Mouse (Mus musculus) midbrain, embryonic 15.5 days (tissue): ENCODE measurements at regions not wholly inside any gene's neighbourhood (a gene's known extent, or its start where the extent isn't known, plus 50 kb on each side); places are given as distances from the start of the nearest gene placed in this dataset.

Source experiments
- ATAC-seq: fragments of 200-750 bp; cut with Nextera tagmentation; replicated peaks from 2 replicates; pipeline ENCODE4 v1.8.0; 2017; ENCODE audit warnings: moderate TSS enrichment
- H3K27ac ChIP-seq: fragments of 300-500 bp; sonication (generic); 2 replicates; pipeline ENCODE4 v1.5.1; 2015; ENCODE audit warnings: mild to moderate bottlenecking, inconsistent platforms
- H3K27me3 ChIP-seq: fragments of 300-500 bp; sonication (generic); replicated peaks from 2 replicates; pipeline ENCODE4 v1.6.1; 2015; ENCODE audit warnings: inconsistent platforms
- H3K36me3 ChIP-seq: fragments of 300-500 bp; sonication (generic); replicated peaks from 2 replicates; pipeline ENCODE4 v1.6.1; 2015; ENCODE audit warnings: inconsistent platforms
- H3K4me1 ChIP-seq: fragments of 300-500 bp; sonication (generic); 2 replicates; pipeline ENCODE4 v1.6.1; 2015; ENCODE audit warnings: inconsistent platforms
- H3K4me2 ChIP-seq: fragments of 300-500 bp; sonication (generic); 2 replicates; pipeline ENCODE4 v1.6.1; 2015; ENCODE audit warnings: inconsistent platforms, mild to moderate bottlenecking, moderate library complexity
- H3K4me3 ChIP-seq: fragments of 300-500 bp; sonication (generic); 2 replicates; pipeline ENCODE4 v1.5.1; 2015; ENCODE audit warnings: mild to moderate bottlenecking, inconsistent platforms
- H3K9ac ChIP-seq: fragments of 300-500 bp; sonication (generic); 2 replicates; pipeline ENCODE4 v1.6.1; 2015; ENCODE audit warnings: mild to moderate bottlenecking, inconsistent platforms
- H3K9me3 ChIP-seq: fragments of 300-500 bp; sonication (generic); 2 replicates; pipeline ENCODE4 v1.6.1; 2016; ENCODE audit warnings: inconsistent platforms
- WGBS: fragments of 180-500 bp; shearing (Covaris S2); methylation state at CpG from one replicate; pipeline ENCODE4 v1.1.7; 2015; ENCODE audit warnings: mixed read lengths; 5-methylcytosine and 5-hydroxymethylcytosine counted together

DNA sequence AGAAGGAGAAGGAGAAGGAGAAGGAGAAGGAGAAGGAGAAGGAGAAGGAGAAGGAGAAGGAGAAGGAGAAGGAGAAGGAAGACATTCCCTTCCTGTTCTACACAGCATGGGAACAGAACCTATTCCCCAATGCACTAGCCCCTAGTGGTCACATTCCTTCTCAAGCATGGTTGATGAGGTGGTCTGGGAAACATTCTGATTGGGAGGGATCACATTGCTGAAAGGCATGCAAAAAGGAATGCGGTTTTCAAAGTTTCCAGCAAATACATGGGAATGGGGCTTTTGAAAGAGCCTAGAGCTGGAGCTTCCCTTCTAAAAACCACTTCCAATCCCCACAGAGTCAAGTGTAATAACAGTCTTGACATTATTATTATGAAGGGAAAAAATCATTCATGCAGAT, 197.5 kb downstream of the Efcab1 start:
- Histone ChIP-seq H3K9me3 (no peaks in the 10 kb centered on the region), H3K4me3 (no peak overlapping the region), H3K4me2 (no peak overlapping the region), H3K27me3 (no peaks in the 10 kb centered on the region), H3K36me3 (no peaks in the 10 kb centered on the region), H3K4me1 (no peaks in the 10 kb centered on the region), H3K9ac (no peak overlapping the region), H3K27ac (no peak overlapping the region)
- 61% methylated on average over 1 of the region's 1 CpGs for WGBS
- no peak for ATAC-seq

DNA sequence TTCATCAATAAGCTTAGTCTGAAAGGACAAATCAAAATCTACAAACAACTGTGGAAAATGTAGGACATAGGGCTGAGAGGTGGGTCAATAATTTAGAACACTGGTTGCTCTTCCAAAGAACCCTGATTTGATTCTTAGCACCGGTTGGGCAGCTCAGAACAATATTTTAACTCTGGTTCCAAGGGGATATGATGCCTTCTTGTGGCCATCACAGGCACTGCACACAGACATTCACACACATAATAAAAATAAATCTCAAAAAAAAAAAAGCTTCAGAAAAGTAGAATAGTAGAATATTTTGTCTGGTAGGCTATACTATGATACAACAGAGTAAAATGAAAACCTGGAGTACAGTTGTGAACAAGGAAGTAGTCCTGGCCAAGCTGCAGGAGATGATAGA, 200.8 kb downstream of the Efcab1 start:
- H3K27me3 ChIP-seq: no peaks in the 10 kb centered on the region
- no peak for ATAC-seq
- WGBS: 84% methylated on average over 1 of the region's 1 CpGs

DNA sequence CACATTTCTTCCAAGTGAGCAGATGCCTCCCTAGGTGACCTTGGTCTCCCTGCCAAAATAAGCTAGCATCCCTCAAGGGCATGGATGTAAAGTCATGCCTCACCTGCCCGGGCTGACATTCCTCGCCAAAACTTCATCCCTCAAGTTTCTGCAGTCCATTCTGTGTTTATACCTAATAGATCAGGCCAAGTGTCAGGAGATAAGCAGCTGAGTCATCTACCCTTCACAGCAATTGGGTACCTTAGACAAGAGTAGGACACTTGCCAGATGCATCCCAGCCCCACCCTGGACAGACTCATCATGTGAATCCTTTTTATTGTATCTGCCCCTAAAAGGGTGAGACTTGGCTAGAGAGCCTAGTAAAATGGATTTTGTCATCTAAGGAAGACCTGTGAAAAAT, 204.1 kb upstream of the Gm21897 start:
- no peak overlapping the region for H3K4me3 ChIP-seq
- no peak overlapping the region for H3K4me2 ChIP-seq
- WGBS: 76% methylated on average over 2 of the region's 2 CpGs
- H3K4me1 ChIP-seq: no peaks in the 10 kb centered on the region
- H3K9me3 ChIP-seq: no peaks in the 10 kb centered on the region
- H3K27me3 ChIP-seq: no peaks in the 10 kb centered on the region
- H3K36me3 ChIP-seq: no peaks in the 10 kb centered on the region
- no peak for ATAC-seq
- no peak overlapping the region for H3K27ac ChIP-seq
- no peak overlapping the region for H3K9ac ChIP-seq

More for the DNA sequence above, 200.8 kb downstream of the Efcab1 start:
- Histone ChIP-seq H3K4me3 (no peak overlapping the region), H3K9me3 (no peaks in the 10 kb centered on the region), H3K9ac (no peak overlapping the region), H3K36me3 (no peaks in the 10 kb centered on the region), H3K4me2 (no peak overlapping the region), H3K27ac (no peak overlapping the region), H3K4me1 (no peaks in the 10 kb centered on the region)

DNA sequence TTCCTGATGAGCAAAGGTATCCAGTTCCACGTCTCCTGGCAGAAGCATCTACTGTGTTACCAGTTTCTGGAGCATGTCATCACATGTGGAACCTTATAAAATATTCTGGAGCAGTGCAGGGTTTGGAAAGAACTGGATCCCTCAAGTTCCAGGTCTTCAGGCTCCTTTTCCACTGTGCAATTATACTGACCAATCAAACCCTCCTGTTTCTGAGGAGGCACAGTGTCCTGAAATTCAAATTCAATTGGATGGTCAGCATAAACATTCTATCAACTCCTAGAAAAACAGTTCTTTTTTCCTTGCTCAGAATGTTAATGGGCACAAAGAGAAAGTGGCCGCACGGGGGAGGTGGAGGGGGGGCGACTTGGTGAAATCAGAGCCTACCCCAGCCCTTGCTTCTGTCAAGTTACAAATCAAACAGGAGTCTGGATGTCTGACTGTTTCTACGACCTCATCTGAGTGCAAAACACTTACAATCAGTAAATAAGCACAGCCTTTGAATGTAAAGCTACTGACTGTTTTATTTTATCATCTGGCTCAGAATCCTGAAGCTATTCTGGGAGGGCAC, 203.2 kb upstream of the Gm21897 start:
- Histone ChIP-seq H3K4me2 (no peak overlapping the region), H3K27ac (no peak overlapping the region), H3K27me3 (no peaks in the 10 kb centered on the region), H3K4me1 (no peaks in the 10 kb centered on the region), H3K36me3 (no peaks in the 10 kb centered on the region), H3K9me3 (no peaks in the 10 kb centered on the region), H3K4me3 (no peak overlapping the region), H3K9ac (no peak overlapping the region)
- WGBS: 61% methylated on average over 5 of the region's 5 CpGs
- ATAC-seq: no peak

DNA sequence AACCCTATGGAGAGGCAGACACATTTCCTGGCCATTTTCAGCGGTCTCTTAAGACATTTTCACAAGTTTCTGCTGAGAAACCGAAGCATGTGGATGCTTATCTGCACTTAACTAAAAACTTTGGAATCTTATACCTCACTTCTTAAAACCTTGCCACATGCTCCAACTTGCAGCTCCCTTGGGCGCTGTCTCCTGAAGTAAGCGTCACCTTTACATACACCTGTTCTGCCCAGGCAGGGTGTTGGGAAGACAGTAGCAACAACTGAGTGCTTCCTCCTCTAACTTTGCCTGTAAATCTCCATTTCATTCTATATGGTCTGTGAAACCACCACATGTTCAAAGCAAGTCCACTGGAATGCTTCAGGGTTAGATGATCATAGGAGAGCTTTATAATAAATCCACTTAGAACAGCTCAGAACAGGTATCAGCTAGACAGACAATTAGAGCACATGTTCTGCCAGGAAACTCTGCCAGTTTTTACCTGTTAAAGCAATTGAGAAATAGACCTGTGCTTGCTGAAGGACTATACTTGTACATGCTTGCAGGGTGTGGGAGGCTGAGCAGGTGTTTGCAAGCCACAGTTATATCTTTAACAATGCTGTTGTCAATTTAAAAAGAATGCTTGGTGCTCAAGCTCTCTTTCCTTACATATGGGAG, 202.6 kb upstream of the Gm21897 start:
- H3K4me2 ChIP-seq: no peak overlapping the region
- H3K36me3 ChIP-seq: no peaks in the 10 kb centered on the region
- 87% methylated on average over 4 of the region's 4 CpGs for WGBS

DNA sequence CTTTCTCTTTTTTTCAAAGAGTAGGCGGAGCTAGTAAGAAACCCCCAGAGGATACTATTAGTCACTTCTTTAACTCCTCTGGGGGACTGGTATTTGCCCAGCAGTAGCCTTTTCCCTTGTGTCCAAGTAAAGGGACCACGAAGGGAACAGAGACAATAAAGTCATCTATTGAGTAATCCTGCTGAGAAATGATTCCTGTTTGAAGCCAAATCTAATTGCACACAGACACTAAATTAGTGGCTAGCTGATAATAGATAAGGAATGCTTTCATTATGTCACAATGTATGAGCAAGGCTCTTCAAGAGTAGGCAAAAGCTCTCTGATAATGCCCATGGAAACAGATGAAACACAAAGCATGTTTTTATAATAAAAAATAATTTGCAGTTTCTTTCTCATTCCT, 201.9 kb upstream of the Gm21897 start:
- WGBS: 47% methylated on average over 2 of the region's 2 CpGs
- no peak for ATAC-seq
- H3K27me3 ChIP-seq: no peaks in the 10 kb centered on the region
- H3K27ac ChIP-seq: no peak overlapping the region
- no peak overlapping the region for H3K4me2 ChIP-seq
- H3K9ac ChIP-seq: no peak overlapping the region
- H3K36me3 ChIP-seq: no peaks in the 10 kb centered on the region
- H3K9me3 ChIP-seq: no peaks in the 10 kb centered on the region
- no peaks in the 10 kb centered on the region for H3K4me1 ChIP-seq
- no peak overlapping the region for H3K4me3 ChIP-seq

More for the DNA sequence above, 202.6 kb upstream of the Gm21897 start:
- Histone ChIP-seq H3K9me3 (no peaks in the 10 kb centered on the region), H3K27ac (no peak overlapping the region), H3K4me1 (no peaks in the 10 kb centered on the region), H3K27me3 (no peaks in the 10 kb centered on the region), H3K4me3 (no peak overlapping the region), H3K9ac (no peak overlapping the region)
- ATAC-seq: no peak

DNA sequence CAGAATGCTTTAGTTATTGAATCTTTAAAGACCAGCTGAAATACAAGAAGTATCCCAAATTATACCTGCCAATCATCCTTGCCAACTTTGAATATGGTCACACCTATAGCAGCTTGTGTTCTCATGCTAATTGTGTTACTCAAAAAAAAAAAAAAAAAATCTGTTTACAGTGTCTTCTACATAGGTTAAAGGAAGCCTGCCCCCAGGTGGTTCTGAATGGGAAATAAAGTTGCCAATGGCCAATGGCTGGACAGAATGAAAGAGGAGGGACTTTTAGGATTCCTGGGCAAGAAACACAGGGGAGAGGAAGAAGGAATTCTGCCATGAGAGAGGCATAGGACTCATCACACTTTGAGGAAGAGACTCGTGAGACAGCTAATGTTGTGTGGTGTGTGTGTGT, 197.5 kb upstream of the Gm21897 start:
- H3K36me3 ChIP-seq: no peaks in the 10 kb centered on the region
- no peaks in the 10 kb centered on the region for H3K27me3 ChIP-seq
- H3K27ac ChIP-seq: no peak overlapping the region
- H3K4me3 ChIP-seq: no peak overlapping the region
- no peak for ATAC-seq
- H3K9ac ChIP-seq: no peak overlapping the region
- H3K4me2 ChIP-seq: no peak overlapping the region
- H3K4me1 ChIP-seq: no peaks in the 10 kb centered on the region
- WGBS: 74% methylated on average over 1 of the region's 1 CpGs
- H3K9me3 ChIP-seq: no peaks in the 10 kb centered on the region

DNA sequence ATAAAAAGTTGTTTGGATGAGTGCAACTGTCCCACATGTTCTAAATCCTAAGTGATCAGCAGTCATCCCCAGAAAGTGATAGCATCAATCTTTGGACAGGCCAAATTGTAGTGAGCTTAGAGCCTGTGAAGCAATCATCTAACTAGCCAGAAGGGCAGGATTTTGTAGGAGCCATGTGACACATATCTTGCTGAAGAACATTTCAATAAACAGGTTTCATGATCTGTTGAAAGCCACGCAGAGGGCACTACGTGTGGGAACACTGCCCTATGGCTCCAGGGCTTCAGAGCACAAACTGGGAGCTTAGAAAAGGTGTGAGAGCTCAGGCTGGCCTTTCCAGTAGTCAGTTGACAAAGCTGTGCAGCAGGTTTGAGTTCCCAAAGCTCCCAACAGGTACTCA, 188.3 kb upstream of the Gm21897 start:
- Histone ChIP-seq H3K9me3 (no peaks in the 10 kb centered on the region), H3K36me3 (no peaks in the 10 kb centered on the region), H3K9ac (no peak overlapping the region), H3K27me3 (no peaks in the 10 kb centered on the region), H3K27ac (no peak overlapping the region), H3K4me1 (no peaks in the 10 kb centered on the region), H3K4me3 (no peak overlapping the region), H3K4me2 (no peak overlapping the region)
- WGBS: 92% methylated on average over 2 of the region's 2 CpGs
- no peak for ATAC-seq

DNA sequence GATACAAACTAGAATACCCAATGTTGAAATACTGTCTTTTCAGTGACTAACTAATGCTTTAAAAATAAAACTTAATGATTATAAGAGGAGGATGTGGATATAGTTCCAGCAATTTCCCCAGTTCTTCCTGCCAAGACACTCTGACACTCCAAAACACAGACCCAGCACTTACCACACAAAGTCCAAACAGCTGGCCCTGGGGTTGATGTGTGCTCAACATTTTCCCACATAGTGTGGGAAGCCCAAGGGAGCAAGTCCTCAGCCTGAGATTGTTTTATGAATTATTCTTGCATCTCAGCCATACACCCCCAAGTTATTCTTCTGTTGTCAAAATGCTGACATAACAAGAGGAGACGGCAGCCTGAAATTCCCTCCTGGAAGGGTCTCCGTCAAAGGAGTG, 187.5 kb upstream of the Gm21897 start:
- Histone ChIP-seq H3K9me3 (no peaks in the 10 kb centered on the region), H3K27me3 (no peaks in the 10 kb centered on the region), H3K36me3 (no peaks in the 10 kb centered on the region), H3K4me1 (no peaks in the 10 kb centered on the region), H3K27ac (no peak overlapping the region), H3K9ac (no peak overlapping the region), H3K4me3 (no peak overlapping the region), H3K4me2 (no peak overlapping the region)
- WGBS: 87% methylated on average over 2 of the region's 2 CpGs
- no peak for ATAC-seq

DNA sequence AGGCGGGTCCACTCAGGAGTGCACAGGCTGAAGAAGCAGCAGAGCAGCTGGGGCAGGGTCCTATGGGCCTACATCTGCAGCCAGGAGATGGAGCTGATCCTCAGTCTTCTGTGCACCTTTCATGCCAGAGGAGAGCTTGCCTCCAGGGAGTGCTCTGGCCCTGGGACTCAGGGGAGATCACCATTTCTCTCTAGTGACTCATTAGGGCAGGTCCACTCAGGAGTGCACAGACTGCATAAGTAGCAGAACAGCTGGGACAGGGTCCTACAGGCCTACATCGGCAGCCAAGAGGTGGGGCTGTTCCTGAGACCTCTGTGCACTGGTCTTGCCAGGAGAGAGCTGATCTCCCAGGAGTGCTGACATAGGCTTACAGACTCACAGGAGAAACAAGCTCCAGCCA, 159.4 kb upstream of the Gm21897 start:
- Histone ChIP-seq H3K4me1 (no peaks in the 10 kb centered on the region), H3K4me3 (no peak overlapping the region), H3K4me2 (no peak overlapping the region), H3K9ac (no peak overlapping the region), H3K36me3 (no peaks in the 10 kb centered on the region), H3K27me3 (no peaks in the 10 kb centered on the region), H3K9me3 (no peaks in the 10 kb centered on the region), H3K27ac (no peak overlapping the region)
- 82% methylated on average over 2 of the region's 2 CpGs for WGBS
- ATAC-seq: no peak

DNA sequence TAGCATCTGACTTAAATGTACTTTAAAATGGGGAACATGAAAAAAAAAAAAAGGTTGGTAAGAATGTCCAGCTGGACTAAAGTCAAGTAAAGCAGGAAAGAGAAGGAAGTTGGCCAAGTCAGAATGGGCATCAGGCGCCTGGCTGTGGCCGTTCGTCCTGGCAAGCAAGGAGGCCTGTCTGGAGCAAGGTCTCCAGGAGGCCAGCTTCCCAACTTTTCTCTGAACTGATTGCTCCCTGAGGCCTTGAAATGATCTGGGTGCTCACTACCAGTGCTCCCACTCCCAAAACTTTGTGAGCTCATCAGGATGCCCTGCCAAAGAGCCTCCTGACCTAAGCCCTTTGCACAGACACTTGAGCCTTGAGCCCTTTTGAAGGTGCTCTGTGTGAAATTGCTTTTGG, 141.7 kb upstream of the Gm21897 start:
- Histone ChIP-seq H3K36me3 (no peaks in the 10 kb centered on the region), H3K27ac (no peak overlapping the region), H3K4me3 (no peak overlapping the region), H3K27me3 (no peaks in the 10 kb centered on the region), H3K4me1 (no peaks in the 10 kb centered on the region), H3K9me3 (no peaks in the 10 kb centered on the region), H3K9ac (no peak overlapping the region), H3K4me2 (no peak overlapping the region)
- ATAC-seq: no peak
- 88% methylated on average over 3 of the region's 3 CpGs for WGBS

DNA sequence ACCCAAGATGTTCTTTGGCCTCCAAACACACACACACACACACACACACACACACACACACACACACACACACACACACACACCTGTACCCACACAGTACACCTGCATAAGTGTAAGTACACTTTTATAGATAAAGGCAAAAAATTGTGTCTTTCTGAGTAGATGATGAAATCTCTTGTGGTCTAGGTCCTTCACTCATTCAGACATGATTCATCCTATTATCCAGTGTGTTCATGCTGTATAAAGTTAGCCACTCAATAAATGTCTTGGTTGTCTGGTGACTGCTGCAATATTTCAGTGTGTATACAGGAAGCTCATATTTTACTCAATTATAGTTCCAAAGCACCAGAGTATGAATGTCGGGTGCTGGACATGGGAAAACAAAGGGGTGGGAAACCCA, 131.5 kb upstream of the Gm21897 start:
- ATAC-seq: no peak
- H3K27me3 ChIP-seq: no peaks in the 10 kb centered on the region
- H3K4me3 ChIP-seq: no peak overlapping the region
- WGBS: 94% methylated on average over 1 of the region's 1 CpGs
- no peak overlapping the region for H3K27ac ChIP-seq
- H3K36me3 ChIP-seq: no peaks in the 10 kb centered on the region
- H3K4me2 ChIP-seq: no peak overlapping the region
- no peak overlapping the region for H3K9ac ChIP-seq
- no peaks in the 10 kb centered on the region for H3K9me3 ChIP-seq
- H3K4me1 ChIP-seq: no peaks in the 10 kb centered on the region

DNA sequence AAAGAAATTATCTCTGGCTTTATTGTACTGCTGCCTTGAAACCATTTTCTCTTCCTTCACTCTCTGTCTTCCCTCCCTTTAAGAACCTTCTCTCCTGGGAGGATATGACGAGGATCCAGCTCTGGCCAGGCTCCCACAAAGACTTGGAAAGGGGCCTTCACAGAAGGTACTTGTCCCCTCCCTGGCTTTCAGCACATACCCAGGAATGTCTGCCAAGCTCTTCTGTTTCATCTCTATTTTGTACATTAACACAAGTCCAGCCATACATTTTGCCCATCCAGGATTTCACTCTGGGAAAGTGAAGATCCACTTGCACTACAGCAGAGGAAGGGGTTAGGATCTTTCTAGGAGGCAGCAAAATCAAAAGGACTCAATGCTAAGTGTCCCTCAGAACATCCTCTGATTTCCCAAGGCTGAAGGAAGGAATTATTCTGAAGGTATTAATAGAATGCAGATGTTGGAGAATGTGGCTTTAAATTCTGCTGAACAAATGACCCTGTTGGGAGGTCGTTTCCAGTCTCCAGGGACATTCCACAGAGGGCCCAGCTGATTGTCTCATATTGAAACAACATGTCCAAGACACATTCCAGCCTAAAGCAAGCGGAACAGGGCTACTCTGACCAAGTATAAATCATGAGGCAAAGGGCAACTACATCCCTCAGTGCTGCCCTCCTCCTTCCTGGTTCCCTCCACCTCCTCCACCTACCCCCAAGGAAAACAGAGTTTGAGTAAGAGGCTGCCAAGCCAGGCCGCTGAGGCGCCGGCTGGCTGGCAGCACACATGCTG, 122.1 kb upstream of the Gm21897 start:
- 70% methylated on average over 6 of the region's 6 CpGs for WGBS
- H3K4me2 ChIP-seq: no peak overlapping the region
- no peaks in the 10 kb centered on the region for H3K9me3 ChIP-seq
- no peaks in the 10 kb centered on the region for H3K4me1 ChIP-seq
- H3K27ac ChIP-seq: no peak overlapping the region
- ATAC-seq: no peak
- H3K27me3 ChIP-seq: no peaks in the 10 kb centered on the region
- no peaks in the 10 kb centered on the region for H3K36me3 ChIP-seq
- no peak overlapping the region for H3K4me3 ChIP-seq
- H3K9ac ChIP-seq: no peak overlapping the region
